Mouse (Mus musculus) neural tube, embryonic 11.5 days (tissue): Measurements from ENCODE around the gene Izumo1. TPM values are rescaled to one million over a fixed set of nuclear protein-coding genes. Genes with fewer than 3 reads are reported as not detected.
"Not testable (repeated sequence)": the region's sequence is repeated elsewhere in the genome, so short reads cannot be mapped to it uniquely, and the experiment has no call there.

Experiments
- ATAC-seq: fragments of 200-750 bp; cut with Nextera tagmentation; 2 replicates; pipeline ENCODE4 v1.8.0; 2017; ENCODE audit warnings: moderate number of reproducible peaks, mild to moderate bottlenecking, moderate TSS enrichment, moderate library complexity; ENCODE audit not compliant: insufficient read depth, low FRiP score, low TSS enrichment
- DNase-seq: peaks from one replicate; pipeline ENCODE4 v3.0.0-alpha.2; 2015; ENCODE audit warnings: low spot score
- H3K27ac ChIP-seq: fragments of 300-500 bp; sonication (generic); 2 replicates; pipeline ENCODE4 v1.5.1; 2014; ENCODE audit warnings: low read depth, mild to moderate bottlenecking, low read length
- H3K27me3 ChIP-seq: fragments of 300-500 bp; sonication (generic); 2 replicates; pipeline ENCODE4 v1.6.1; 2014; ENCODE audit warnings: mild to moderate bottlenecking, low read length, mixed read lengths; ENCODE audit not compliant: control insufficient read depth, insufficient read depth
- H3K36me3 ChIP-seq: fragments of 300-500 bp; sonication (generic); 2 replicates; pipeline ENCODE4 v1.6.1; 2014; ENCODE audit warnings: mild to moderate bottlenecking, low read length, moderate library complexity, mixed read lengths; ENCODE audit not compliant: control insufficient read depth, insufficient read depth
- H3K4me1 ChIP-seq: fragments of 300-500 bp; sonication (generic); 2 replicates; pipeline ENCODE4 v1.6.1; 2014; ENCODE audit warnings: low read length, mixed read lengths; ENCODE audit not compliant: control insufficient read depth, insufficient read depth
- H3K4me2 ChIP-seq: fragments of 300-500 bp; sonication (generic); 2 replicates; pipeline ENCODE4 v1.6.1; 2014; ENCODE audit warnings: low read depth, mild to moderate bottlenecking, moderate library complexity
- H3K4me3 ChIP-seq: fragments of 300-500 bp; sonication (generic); 2 replicates; pipeline ENCODE4 v1.5.1; 2014; ENCODE audit warnings: low read depth, low read length
- H3K9ac ChIP-seq: fragments of 300-500 bp; sonication (generic); 2 replicates; pipeline ENCODE4 v1.6.1; 2014; ENCODE audit warnings: mild to moderate bottlenecking, low read length
- H3K9me3 ChIP-seq: fragments of 300-500 bp; sonication (generic); 2 replicates; pipeline ENCODE4 v1.6.1; 2016; ENCODE audit warnings: low read length; ENCODE audit not compliant: control insufficient read depth
- WGBS: fragments of 180-500 bp; shearing (Covaris S2); extraction: QIAGEN DNeasy Blood & Tissue Kit; methylation state at CpG from one replicate; pipeline ENCODE4 v1.1.7; 2014; 5-methylcytosine and 5-hydroxymethylcytosine counted together
- polyA plus RNA-seq: library from polyadenylated mRNA; unstranded; fragments of >200 nt; fragmentation: Nextera tagmentation; extraction: Ambion mirVana; gene quantifications from 2 replicates; pipeline ENCODE4 v1.2.1, GENCODE M21; 2014

Gene Izumo1
- polyA plus RNA-seq, 1 experiment from 2014 or later: not detected

DNA sequence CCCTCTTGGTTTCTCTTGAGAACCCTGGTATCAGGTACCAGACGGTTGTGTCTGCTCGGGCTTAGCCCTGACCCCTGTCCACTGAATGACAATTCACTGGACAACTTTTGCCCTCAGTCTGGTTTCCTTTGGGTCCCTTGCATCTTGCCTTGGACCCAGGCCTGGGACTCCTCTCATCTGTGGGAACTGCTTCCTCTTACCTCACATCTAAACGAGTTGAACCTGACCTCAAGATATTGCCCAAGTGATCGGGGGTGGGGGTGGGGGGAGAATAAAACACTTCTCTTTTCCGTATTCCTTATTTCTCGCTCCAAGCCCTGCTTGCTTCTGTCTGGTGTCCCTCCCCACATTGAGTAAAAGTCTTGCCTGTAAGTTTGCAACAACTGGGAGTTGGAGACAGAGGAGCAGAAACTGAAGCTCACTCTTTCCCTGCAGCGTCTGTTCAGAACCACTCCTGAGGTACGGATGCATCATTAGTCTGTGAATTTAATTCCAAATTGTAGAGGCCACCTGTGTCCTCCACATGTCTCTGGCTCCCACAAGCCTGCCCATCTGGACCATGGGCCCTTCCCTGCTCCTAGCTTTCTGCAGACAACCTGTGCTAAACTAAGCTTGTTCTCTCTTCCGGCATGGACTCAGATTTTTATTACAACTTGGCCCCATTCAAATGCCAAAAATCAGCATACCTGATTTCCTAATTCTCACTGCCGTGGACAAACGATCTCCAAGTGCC lies 39.3 kb downstream of the Izumo1 start:
- WGBS: 89% methylated on average over 11 of the region's 11 CpGs
- H3K4me1 ChIP-seq: no peaks in the 10 kb centered on the region
- no peaks in the 10 kb centered on the region for H3K27me3 ChIP-seq
- H3K36me3 ChIP-seq: no peaks in the 10 kb centered on the region
- no peak overlapping the region; the same call in 1 of the 2 replicates for H3K4me3 ChIP-seq
- ATAC-seq (no peak), DNase-seq (no peak)
- H3K4me2 ChIP-seq: no peak overlapping the region
- H3K9ac ChIP-seq: no peak overlapping the region
- H3K9me3 ChIP-seq: no peaks in the 10 kb centered on the region
- H3K27ac ChIP-seq: no peak overlapping the region

DNA sequence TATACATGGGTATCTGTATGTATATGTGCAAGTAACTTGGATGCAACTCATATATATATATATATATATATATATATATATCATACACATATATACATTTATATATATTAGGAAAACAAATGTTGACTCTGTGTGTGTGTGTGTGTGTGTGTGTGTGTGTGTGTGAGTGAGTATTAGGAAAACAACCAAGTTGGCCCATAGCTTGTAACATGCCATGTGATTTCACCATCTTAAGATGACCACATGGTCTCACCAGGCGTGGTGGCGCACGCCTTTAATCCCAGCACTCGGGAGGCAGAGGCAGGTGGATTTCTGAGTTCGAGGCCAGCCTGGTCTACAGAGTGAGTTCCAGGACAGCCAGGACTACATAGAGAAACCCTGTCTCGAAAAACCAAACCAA lies 40.1 kb downstream of the Izumo1 start:
- ATAC-seq, H3K27me3 ChIP-seq, H3K36me3 ChIP-seq, H3K4me2 ChIP-seq, DNase-seq, H3K9me3 ChIP-seq, H3K9ac ChIP-seq, H3K27ac ChIP-seq, H3K4me3 ChIP-seq, H3K4me1 ChIP-seq: not testable (repeated sequence)
- WGBS: 87% methylated on average over 6 of the region's 6 CpGs

GRCm38 (mm10) chr7:45665303-45666138 lies 43.9 kb downstream of the Izumo1 start:
- Histone ChIP-seq H3K27me3 (no peaks in the 10 kb centered on the region), H3K4me1 (no peaks in the 10 kb centered on the region), H3K9me3 (no peaks in the 10 kb centered on the region), H3K27ac (no peak overlapping the region), H3K9ac (no peak overlapping the region), H3K36me3 (no peaks in the 10 kb centered on the region), H3K4me3 (no peak overlapping the region), H3K4me2 (no peak overlapping the region)
- ATAC-seq (no peak), DNase-seq (no peak)
- WGBS: 63% methylated on average over 13 of the region's 13 CpGs

DNA sequence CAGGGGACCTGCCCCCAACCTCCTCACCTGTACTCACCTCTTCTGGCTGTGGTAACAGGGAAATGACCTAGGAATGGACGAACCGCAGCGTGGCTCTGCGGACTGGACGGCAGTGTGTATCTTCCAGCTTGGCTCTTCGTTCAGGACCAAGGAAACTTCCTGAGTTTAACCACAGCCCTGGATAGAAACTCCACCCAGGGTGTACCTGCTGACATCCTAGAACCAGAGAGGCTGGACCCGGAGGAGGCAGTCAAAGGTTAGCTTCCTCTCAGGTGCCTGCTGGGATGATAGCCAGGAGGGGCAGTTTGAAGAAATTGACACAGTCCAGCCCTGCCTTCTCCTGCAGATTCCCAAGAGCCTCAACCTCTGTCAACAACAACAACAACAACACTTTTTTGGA lies 44.5 kb downstream of the Izumo1 start, which contains the start of gene Fut2:
Gene Fut2, minus strand, starts transcription at position 234 of the 400 bp plus-strand sequence.
- Histone ChIP-seq H3K4me2 (no peak within 1 kb of the TSS), H3K27ac (no peak within 1 kb of the TSS), H3K36me3 (no peaks in the 10 kb centered on the region), H3K9me3 (no peaks in the 10 kb centered on the region), H3K4me1 (no peaks in the 10 kb centered on the region), H3K27me3 (no peaks in the 10 kb centered on the region), H3K9ac (no peak within 1 kb of the TSS), H3K4me3 (no peak within 1 kb of the TSS)
- whole genome bisulfite sequencing: 84% methylated on average over 7 of the region's 7 CpGs
- ATAC-seq: no peak
- DNase-seq: no peak

- Histone ChIP-seq H3K4me2 (no peak overlapping the region), H3K9ac (no peak overlapping the region), H3K4me3 (no peak overlapping the region), H3K36me3 (no peaks in the 10 kb centered on the region), H3K27me3 (no peaks in the 10 kb centered on the region), H3K27ac (no peak overlapping the region), H3K4me1 (no peaks in the 10 kb centered on the region), H3K9me3 (no peaks in the 10 kb centered on the region)
- ATAC-seq: no peak
- WGBS: 79% methylated on average over 14 of the region's 14 CpGs
- no peak for DNase-seq
Measured at GRCm38 (mm10) chr7:45667761-45668160, 46.1 kb downstream of the Izumo1 start.

DNA sequence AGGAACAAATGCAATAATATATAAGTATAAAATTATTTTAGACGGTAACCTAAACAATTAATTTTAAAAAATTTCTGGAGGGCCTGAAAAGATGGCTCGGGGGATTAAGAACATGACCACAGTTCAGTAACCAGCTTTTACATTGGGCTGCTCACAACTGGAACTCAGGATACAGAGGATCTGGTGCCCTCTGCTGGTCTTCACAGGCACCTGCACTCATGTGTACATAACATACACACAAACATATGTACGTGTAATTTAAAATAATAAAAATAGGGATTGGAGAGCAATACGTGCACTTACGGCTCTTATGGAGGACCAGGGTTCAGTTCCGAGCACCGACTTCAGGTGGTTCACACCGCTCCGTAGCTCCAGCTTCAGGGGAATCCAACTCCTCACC lies 47.3 kb downstream of the Izumo1 start:
- DNase-seq (no peak), ATAC-seq (no peak)
- 95% methylated on average over 9 of the region's 9 CpGs for WGBS
- Histone ChIP-seq H3K9ac (no peak overlapping the region), H3K9me3 (no peaks in the 10 kb centered on the region), H3K27ac (no peak overlapping the region), H3K4me3 (no peak overlapping the region), H3K27me3 (no peaks in the 10 kb centered on the region), H3K4me2 (no peak overlapping the region), H3K4me1 (no peaks in the 10 kb centered on the region), H3K36me3 (no peaks in the 10 kb centered on the region)

DNA sequence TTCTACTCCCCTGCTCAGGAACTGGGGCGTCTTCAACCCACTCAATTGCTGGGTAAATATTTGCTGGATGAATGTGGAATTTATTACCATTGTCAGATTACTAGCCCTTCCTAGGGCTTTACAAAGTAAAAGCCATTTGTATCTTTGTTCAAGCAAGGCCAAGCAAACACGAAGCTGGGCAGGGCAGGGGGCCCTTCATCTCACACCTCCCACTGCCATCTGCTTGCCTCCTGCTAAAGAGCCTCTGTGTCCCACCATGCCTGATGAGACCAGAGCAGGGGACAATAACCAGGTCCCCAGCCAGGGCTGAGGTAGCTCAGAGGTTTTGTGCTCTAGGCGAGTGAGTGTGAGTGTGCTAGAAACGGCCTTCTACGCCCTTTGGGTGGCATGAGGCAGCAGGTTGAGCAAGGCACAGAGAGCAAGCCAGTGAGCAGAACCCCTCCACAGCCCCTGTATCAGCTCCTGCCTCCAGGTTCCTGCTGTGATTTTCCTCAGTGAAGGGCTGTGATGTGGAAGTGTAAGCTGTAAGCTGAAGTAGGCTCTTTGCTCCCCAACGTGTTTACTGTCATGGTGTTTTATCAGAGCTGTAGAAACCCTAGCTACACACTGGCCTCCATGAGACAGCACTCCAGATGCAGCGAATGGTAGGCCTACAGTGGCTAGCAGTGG lies 56.1 kb downstream of the Izumo1 start:
- Histone ChIP-seq H3K9ac (no peak overlapping the region), H3K4me1 (peaks cover 3% of the 10 kb centered on the region; the same call in 1 of the 2 replicates), H3K9me3 (no peaks in the 10 kb centered on the region), H3K36me3 (no peaks in the 10 kb centered on the region), H3K27ac (no peak overlapping the region), H3K27me3 (no peaks in the 10 kb centered on the region), H3K4me2 (no peak overlapping the region), H3K4me3 (no peak overlapping the region)
- WGBS: 72% methylated on average over 7 of the region's 7 CpGs
- no peak for ATAC-seq
- DNase-seq: no peak
